Mouse (Mus musculus) stomach, embryonic 16.5 days (tissue): ENCODE results near the gene Grb2. TPM values are rescaled to one million over a fixed set of nuclear protein-coding genes. Genes with fewer than 3 reads are reported as not detected.

Experiments
- ATAC-seq: fragments of 200-750 bp; cut with Nextera tagmentation; 2 replicates; pipeline ENCODE4 v1.8.0; 2017; ENCODE audit warnings: moderate number of reproducible peaks, moderate TSS enrichment; ENCODE audit not compliant: insufficient read depth, low FRiP score
- H3K27ac ChIP-seq: fragments of 300-500 bp; sonication (generic); 2 replicates; pipeline ENCODE4 v1.5.1; 2014; ENCODE audit warnings: low read length
- H3K27me3 ChIP-seq: fragments of 300-500 bp; sonication (generic); 2 replicates; pipeline ENCODE4 v1.6.1; 2014; ENCODE audit warnings: low read length, control low read depth, mixed read lengths; ENCODE audit not compliant: control insufficient read depth, insufficient read depth
- H3K36me3 ChIP-seq: fragments of 300-500 bp; sonication (generic); 2 replicates; pipeline ENCODE4 v1.6.1; 2014; ENCODE audit warnings: low read length; ENCODE audit not compliant: control insufficient read depth, insufficient read depth
- H3K4me1 ChIP-seq: fragments of 300-500 bp; sonication (generic); 2 replicates; pipeline ENCODE4 v1.6.1; 2014; ENCODE audit warnings: low read length, control low read depth, mixed read lengths; ENCODE audit not compliant: control insufficient read depth, insufficient read depth
- H3K4me2 ChIP-seq: fragments of 300-500 bp; sonication (generic); 2 replicates; pipeline ENCODE4 v1.6.1; 2014; ENCODE audit warnings: low read depth, low read length, mixed read lengths
- H3K4me3 ChIP-seq: fragments of 300-500 bp; sonication (generic); replicated peaks from 2 replicates; pipeline ENCODE4 v1.5.1; 2014; ENCODE audit warnings: mild to moderate bottlenecking, low read length
- H3K9ac ChIP-seq: fragments of 300-500 bp; sonication (generic); 2 replicates; pipeline ENCODE4 v1.6.1; 2014; ENCODE audit warnings: low read length
- H3K9me3 ChIP-seq: fragments of 300-500 bp; sonication (generic); replicated peaks from 2 replicates; pipeline ENCODE4 v1.6.1; 2016; ENCODE audit warnings: low read length, control low read depth; ENCODE audit not compliant: control insufficient read depth
- WGBS: fragments of 180-500 bp; shearing (Covaris S2); extraction: QIAGEN DNeasy Blood & Tissue Kit; methylation state at CpG from one replicate; pipeline ENCODE4 v1.1.7; 2014; 5-methylcytosine and 5-hydroxymethylcytosine counted together
- polyA plus RNA-seq: library from polyadenylated mRNA; unstranded; fragments of >200 nt; fragmentation: Nextera tagmentation; extraction: Ambion mirVana; gene quantifications from 2 replicates; pipeline ENCODE4 v1.2.1, GENCODE M21; 2015

The Grb2 gene
- 59.1 and 79.6 TPM in 2 replicates for polyA plus RNA-seq

DNA sequence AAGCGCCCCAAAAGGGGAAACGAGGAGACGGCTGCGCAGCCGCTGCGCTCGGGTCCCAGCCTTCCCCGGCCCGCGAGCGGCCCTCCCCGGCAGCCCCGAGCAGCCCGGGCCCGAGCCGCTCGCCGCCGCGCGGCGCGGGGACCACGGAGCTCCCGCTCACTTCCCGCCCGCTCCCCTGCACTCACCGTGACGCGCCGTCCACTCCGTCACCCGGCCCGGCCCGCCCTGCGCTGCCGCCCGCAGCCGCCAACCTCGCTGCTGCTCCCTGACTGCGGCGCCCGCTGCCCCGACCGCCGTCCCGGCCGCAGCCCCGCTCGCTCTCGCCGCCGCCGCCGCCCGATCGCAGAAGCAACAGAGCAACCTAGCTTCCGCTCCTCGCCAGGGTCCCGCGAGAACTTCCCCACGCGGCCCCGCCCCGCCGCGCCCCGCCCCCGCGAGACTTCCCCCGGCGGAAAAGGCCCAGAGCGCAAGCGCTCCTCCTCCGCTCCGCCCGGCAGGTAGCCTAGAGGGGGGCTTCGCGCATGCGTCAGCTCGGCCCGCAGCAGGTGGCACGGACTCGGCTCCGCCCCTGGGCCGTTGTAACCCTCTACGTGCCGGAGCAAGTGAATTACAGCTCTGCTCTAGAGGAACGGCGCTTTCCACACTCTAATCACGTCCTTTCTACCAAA, at the start of gene Grb2:
Gene Grb2, minus strand, starts transcription at position 389 of the 668 bp plus-strand sequence.
- peak within 1 kb of the TSS; percentile 88 for H3K27ac ChIP-seq
- H3K9ac ChIP-seq, result peak within 1 kb of the TSS; percentile 94
- no peaks in the 10 kb centered on the region for H3K27me3 ChIP-seq
- under 1% methylated on average over 86 of the region's 91 CpGs for WGBS
- no peaks in the 10 kb centered on the region for H3K36me3 ChIP-seq
- H3K4me3 ChIP-seq, result peak within 1 kb of the TSS; percentile 78
- peak within 1 kb of the TSS; percentile 96 for H3K4me2 ChIP-seq
- H3K4me1 ChIP-seq, result 0 out of 2 replicates have a peak, but pooled peaks cover 9% of the 10 kb centered on the region
- peak; percentile 98 for ATAC-seq
- H3K9me3 ChIP-seq, result no peaks in the 10 kb centered on the region

DNA sequence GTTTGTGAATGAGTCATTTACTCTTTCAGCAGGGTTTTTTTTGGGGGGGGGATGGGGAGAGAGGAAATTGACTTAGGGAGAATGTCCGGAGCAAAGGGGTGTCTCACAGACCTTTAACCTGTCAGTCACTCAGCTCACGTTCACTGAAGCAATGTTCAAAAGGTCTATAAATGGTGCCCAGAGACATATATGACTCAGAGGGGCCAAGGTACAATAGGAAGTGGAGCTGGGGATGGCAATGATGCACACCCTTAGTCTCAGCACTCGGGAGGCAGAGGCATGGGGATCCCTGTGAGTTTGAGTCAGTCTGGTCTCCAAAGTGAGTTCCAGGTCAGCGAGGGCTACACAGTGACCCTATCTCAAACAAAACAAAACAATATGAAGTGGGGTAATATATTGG, 45.1 kb upstream of the Grb2 start:
- no peaks in the 10 kb centered on the region for H3K4me1 ChIP-seq
- H3K27ac ChIP-seq, result no peak overlapping the region
- H3K4me3 ChIP-seq, result no peak overlapping the region
- H3K9ac ChIP-seq, result no peak overlapping the region
- H3K36me3 ChIP-seq, result no peaks in the 10 kb centered on the region
- WGBS, result 61% methylated on average over 4 of the region's 4 CpGs
- no peaks in the 10 kb centered on the region for H3K9me3 ChIP-seq
- H3K4me2 ChIP-seq, result no peak overlapping the region
- no peak for ATAC-seq
- H3K27me3 ChIP-seq, result no peaks in the 10 kb centered on the region

DNA sequence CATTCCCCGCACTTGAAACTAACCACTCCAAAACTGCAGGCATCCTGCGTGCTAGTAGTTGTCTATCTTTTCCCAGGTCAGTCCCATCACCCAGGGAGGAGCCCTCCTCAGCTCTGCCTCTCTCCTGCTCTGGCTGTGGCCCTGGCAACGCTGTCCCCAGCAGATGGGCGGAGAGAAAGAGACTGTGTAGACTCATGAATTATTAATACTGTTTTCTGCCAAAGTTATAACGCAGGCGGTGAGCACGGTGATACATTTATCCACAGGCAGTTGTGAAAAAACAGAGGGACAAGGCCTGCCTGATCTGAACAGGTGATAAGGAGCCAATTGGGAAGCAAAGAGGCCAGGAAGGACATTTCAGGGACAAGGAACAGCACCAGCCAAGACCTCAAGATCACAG, 44.3 kb upstream of the Grb2 start:
- Histone ChIP-seq H3K9ac (no peak overlapping the region), H3K9me3 (no peaks in the 10 kb centered on the region), H3K27ac (no peak overlapping the region), H3K36me3 (no peaks in the 10 kb centered on the region), H3K4me2 (no peak overlapping the region), H3K27me3 (no peaks in the 10 kb centered on the region), H3K4me1 (no peaks in the 10 kb centered on the region), H3K4me3 (no peak overlapping the region)
- WGBS, result 83% methylated on average over 7 of the region's 7 CpGs
- no peak for ATAC-seq

DNA sequence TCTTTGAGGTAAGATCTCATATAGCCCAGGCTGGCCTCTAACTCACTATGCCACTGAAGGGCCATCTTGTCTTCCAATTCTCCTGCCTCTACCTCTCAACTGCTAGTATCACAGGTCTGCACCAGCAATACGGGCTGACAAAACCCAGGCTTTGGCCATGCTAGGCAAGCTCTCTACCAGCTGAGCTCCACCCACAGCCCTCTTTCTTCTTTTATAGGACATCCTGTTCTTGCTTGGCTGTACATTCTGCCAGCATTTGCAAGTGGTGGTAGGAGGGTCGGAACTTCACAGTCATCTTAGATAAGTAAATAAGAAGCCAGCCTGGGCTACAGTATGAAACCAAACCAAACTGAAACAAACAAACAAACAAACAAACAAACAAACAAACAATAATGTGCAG, 43.3 kb upstream of the Grb2 start:
- no peak overlapping the region for H3K27ac ChIP-seq
- no peak overlapping the region for H3K4me2 ChIP-seq
- no peak overlapping the region for H3K9ac ChIP-seq
- 64% methylated on average over 2 of the region's 2 CpGs for WGBS
- H3K4me3 ChIP-seq, result no peak overlapping the region
- H3K9me3 ChIP-seq, result no peaks in the 10 kb centered on the region
- no peaks in the 10 kb centered on the region for H3K36me3 ChIP-seq
- ATAC-seq, result no peak
- H3K27me3 ChIP-seq, result no peaks in the 10 kb centered on the region
- H3K4me1 ChIP-seq, result peaks cover 4% of the 10 kb centered on the region; the same call in 1 of the 2 replicates

DNA sequence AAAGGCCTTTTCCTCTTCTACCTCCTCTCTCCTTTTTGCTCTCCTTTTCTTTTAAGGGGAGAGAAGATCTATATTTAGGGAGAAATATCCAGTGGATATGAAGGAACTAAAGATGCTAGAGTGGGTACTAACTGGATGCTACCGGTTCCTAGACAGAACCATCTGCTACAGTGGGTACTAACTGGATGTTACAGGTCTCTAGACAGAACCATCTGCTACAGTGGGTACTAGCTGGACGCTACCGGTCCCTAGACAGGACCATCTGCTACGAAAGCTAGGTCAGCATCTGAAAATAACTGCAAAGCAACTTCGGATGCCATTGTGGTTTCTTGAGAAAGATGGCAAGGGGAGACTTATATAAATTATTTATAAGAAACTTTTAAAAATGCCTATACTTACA, 41.4 kb upstream of the Grb2 start:
- Histone ChIP-seq H3K27ac (no peak overlapping the region), H3K4me3 (no peak overlapping the region), H3K9me3 (no peaks in the 10 kb centered on the region), H3K4me2 (no peak overlapping the region), H3K27me3 (no peaks in the 10 kb centered on the region), H3K36me3 (no peaks in the 10 kb centered on the region), H3K4me1 (peaks cover 4% of the 10 kb centered on the region; the same call in 1 of the 2 replicates), H3K9ac (no peak overlapping the region)
- 86% methylated on average over 5 of the region's 5 CpGs for WGBS
- ATAC-seq, result no peak

DNA sequence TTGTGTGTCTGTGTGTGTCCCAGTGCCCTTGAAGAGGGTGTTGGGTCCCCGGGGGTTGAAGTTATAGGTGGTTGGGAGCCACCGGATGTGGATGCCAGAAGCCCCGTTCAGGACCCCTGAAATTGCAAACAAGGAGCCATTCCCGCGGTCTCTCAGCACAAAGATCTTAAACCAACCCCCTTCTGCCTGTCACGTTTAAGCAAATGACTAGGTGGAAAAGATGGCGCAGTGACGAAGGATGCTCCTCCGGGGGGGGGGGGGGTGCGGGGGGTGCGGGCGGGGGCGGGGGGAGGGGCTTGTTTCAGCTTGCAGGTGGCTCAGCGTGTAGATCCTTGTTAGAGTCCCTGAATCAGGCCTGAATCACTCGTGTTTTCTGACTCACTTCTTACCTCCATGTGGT, 39.0 kb upstream of the Grb2 start:
- Histone ChIP-seq H3K9me3 (no peaks in the 10 kb centered on the region), H3K4me2 (peak overlapping the region; percentile 35), H3K4me3 (peak overlapping the region; percentile 9), H3K27me3 (no peaks in the 10 kb centered on the region), H3K9ac (peak overlapping the region; percentile 19; the same call in 1 of the 2 replicates), H3K27ac (no peak overlapping the region), H3K36me3 (no peaks in the 10 kb centered on the region), H3K4me1 (peaks cover 4% of the 10 kb centered on the region; the same call in 1 of the 2 replicates)
- no peak for ATAC-seq
- WGBS, result 2% methylated on average over 12 of the region's 15 CpGs

DNA sequence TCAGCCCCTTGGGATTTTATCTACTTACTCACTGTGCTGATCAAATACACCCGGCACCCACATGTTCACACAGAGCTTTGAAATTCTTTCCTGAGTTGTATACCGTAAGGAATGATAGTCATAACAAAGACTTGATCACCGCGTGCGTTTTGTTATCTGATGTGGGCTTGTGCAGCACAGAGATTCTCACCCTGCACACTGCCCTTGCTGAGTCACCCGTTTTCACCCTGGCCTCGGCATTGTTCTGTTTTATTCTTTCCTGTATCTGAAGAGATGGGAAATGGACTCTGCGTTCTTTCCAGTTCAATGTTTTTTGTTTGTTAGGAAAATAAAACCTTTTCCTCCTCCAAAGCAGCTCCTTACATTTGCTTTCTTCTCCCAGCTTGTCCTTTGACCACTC, 38.4 kb upstream of the Grb2 start:
- Histone ChIP-seq H3K27ac (no peak overlapping the region), H3K4me2 (no peak overlapping the region), H3K9ac (no peak overlapping the region), H3K4me1 (peaks cover 4% of the 10 kb centered on the region; the same call in 1 of the 2 replicates), H3K36me3 (no peaks in the 10 kb centered on the region), H3K4me3 (no peak overlapping the region), H3K9me3 (no peaks in the 10 kb centered on the region), H3K27me3 (no peaks in the 10 kb centered on the region)
- WGBS, result 22% methylated on average over 8 of the region's 8 CpGs
- ATAC-seq, result no peak

DNA sequence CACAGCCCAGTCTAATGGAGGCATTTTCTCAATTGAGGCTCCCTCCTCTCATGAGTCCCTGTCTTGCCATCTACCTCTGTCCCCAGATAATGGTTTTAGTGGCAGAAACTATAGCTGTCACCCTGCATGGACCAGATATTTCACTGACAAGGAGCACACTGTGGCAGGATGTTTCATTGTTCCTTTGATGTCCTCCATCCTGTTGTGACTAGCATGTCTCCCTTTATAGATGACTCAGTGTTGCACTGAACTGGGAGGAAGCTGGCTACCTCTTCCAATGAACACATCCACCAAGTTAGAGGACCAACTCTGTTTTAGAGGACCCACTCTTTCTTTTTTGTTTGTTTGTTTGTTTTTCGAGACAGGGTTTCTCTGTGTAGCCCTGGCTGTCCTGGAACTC, 37.7 kb upstream of the Grb2 start:
- Histone ChIP-seq H3K4me3 (no peak overlapping the region), H3K9me3 (no peaks in the 10 kb centered on the region), H3K27ac (no peak overlapping the region), H3K36me3 (no peaks in the 10 kb centered on the region), H3K27me3 (no peaks in the 10 kb centered on the region), H3K9ac (no peak overlapping the region), H3K4me2 (no peak overlapping the region), H3K4me1 (peaks cover 4% of the 10 kb centered on the region; the same call in 1 of the 2 replicates)
- WGBS, result 73% methylated on average over 1 of the region's 1 CpGs
- no peak for ATAC-seq

DNA sequence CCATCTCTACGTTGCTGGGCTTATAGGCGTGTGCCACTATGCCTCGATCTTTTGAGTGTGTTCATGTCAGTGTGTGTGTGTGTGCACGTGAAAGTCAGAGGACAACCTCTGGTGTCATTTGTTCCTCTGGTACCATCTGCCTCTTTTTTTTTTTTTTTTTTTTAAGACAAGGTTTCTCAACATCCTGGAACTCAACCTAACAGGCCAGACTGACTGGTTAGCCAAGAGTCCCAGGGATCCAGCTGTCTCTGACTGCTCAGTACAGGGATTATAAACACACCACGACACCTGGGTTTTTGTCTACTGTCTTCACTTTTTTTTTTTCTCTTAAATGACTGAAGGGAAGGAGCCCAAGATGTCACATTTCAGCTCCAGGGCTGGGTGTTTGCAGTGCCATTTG, 36.0 kb upstream of the Grb2 start:
- no peak for ATAC-seq
- Histone ChIP-seq H3K4me2 (no peak overlapping the region), H3K27ac (no peak overlapping the region), H3K4me1 (peaks cover 4% of the 10 kb centered on the region; the same call in 1 of the 2 replicates), H3K36me3 (no peaks in the 10 kb centered on the region), H3K4me3 (no peak overlapping the region), H3K9me3 (no peaks in the 10 kb centered on the region), H3K9ac (no peak overlapping the region), H3K27me3 (no peaks in the 10 kb centered on the region)
- WGBS, result 78% methylated on average over 5 of the region's 5 CpGs
